Mouse (Mus musculus) liver, embryonic 12.5 days (tissue): ENCODE data around the gene Pak6. TPM values are rescaled to one million over a fixed set of nuclear protein-coding genes. Genes with fewer than 3 reads are reported as not detected.

ENCODE experiments used
- ATAC-seq: fragments of 200-750 bp; cut with Nextera tagmentation; 2 replicates; pipeline ENCODE4 v1.8.0; 2017; ENCODE audit warnings: moderate number of reproducible peaks, mild to moderate bottlenecking, moderate library complexity
- H3K27ac ChIP-seq: fragments of 300-500 bp; sonication (generic); 2 replicates; pipeline ENCODE4 v1.5.1; 2016; ENCODE audit warnings: mild to moderate bottlenecking
- H3K27me3 ChIP-seq: fragments of 300-500 bp; sonication (generic); replicated peaks from 2 replicates; pipeline ENCODE4 v1.6.1; 2016; ENCODE audit warnings: mild to moderate bottlenecking, moderate library complexity
- H3K36me3 ChIP-seq: fragments of 300-500 bp; sonication (generic); 2 replicates; pipeline ENCODE4 v1.6.1; 2016; ENCODE audit warnings: mild to moderate bottlenecking, moderate library complexity
- H3K4me1 ChIP-seq: fragments of 300-500 bp; sonication (generic); 2 replicates; pipeline ENCODE4 v1.6.1; 2016
- H3K4me2 ChIP-seq: fragments of 300-500 bp; sonication (generic); 2 replicates; pipeline ENCODE4 v1.6.1; 2016; ENCODE audit warnings: mild to moderate bottlenecking, moderate library complexity
- H3K4me3 ChIP-seq: fragments of 300-500 bp; sonication (generic); 2 replicates; pipeline ENCODE4 v1.5.1; 2016; ENCODE audit warnings: mild to moderate bottlenecking, moderate library complexity
- H3K9ac ChIP-seq: fragments of 300-500 bp; sonication (generic); 2 replicates; pipeline ENCODE4 v1.6.1; 2016; ENCODE audit warnings: mild to moderate bottlenecking, moderate library complexity
- H3K9me3 ChIP-seq: fragments of 300-500 bp; sonication (generic); replicated peaks from 2 replicates; pipeline ENCODE4 v1.6.1; 2016; ENCODE audit warnings: mild to moderate bottlenecking, moderate library complexity
- WGBS: fragments of 180-500 bp; shearing (Covaris S2); methylation state at CpG from one replicate; pipeline ENCODE4 v1.1.7; 2016; ENCODE audit not compliant: insufficient replicate concordance; 5-methylcytosine and 5-hydroxymethylcytosine counted together
- polyA plus RNA-seq: library from polyadenylated mRNA; unstranded; fragments of >200 nt; fragmentation: Nextera tagmentation; extraction: Ambion mirVana; gene quantifications from 2 replicates; pipeline ENCODE4 v1.2.1, GENCODE M21; 2016

The Pak6 gene
- polyA plus RNA-seq, 1 experiment from 2014 or later, result 1.4 TPM

DNA sequence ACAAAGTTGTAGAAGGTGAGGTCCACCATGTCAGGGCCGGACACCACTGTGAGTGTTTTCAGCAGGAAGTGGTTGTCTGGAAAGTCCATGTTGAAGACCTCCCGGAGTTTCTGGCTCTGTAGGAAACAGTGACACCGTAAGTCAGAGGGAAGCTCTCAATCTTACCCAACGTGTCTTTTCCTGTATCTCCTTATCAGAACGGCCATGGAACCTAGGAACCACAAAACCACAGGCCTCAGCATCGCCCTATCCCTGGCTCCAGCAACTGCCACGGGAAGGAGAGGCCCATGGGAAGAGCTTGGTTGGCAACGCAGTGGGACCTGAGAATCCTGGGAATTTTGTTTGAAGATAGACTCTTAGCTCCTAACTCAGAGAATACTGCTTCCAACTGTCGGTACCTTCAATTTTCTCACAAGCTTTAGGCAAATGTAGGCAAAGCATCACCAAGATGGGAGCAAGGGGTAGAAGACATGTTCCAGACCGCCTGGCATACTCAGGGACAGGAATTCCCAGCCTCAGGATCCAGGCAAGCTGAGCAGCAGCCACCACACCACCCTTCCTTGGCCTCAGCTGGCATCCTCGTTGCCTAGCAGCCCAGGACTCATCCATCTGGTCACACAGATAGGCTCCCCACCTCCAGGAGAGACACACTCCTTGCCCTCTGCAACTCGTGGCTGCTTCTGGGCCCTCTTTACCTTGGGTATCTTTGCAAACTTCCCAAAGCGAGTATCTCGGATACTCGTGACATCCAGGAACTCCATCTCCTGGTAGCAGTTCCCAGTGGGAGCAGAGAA lies 60.8 kb downstream of the Pak6 start:
- Histone ChIP-seq H3K4me2 (no peak overlapping the region), H3K4me3 (no peak overlapping the region), H3K9me3 (no peaks in the 10 kb centered on the region), H3K36me3 (no peaks in the 10 kb centered on the region), H3K4me1 (peaks cover 38% of the 10 kb centered on the region), H3K27ac (no peak overlapping the region), H3K27me3 (peaks cover 45% of the 10 kb centered on the region), H3K9ac (no peak overlapping the region)
- WGBS, result 20% methylated on average over 15 of the region's 15 CpGs
- ATAC-seq, result peak; percentile 55; the same call in 1 of the 2 replicates

GRCm38 (mm10) chr2:118725511-118725910 lies 62.4 kb downstream of the Pak6 start:
- no peak for ATAC-seq
- H3K4me1 ChIP-seq, result peaks cover 41% of the 10 kb centered on the region
- 74% methylated on average over 4 of the region's 4 CpGs for WGBS

DNA sequence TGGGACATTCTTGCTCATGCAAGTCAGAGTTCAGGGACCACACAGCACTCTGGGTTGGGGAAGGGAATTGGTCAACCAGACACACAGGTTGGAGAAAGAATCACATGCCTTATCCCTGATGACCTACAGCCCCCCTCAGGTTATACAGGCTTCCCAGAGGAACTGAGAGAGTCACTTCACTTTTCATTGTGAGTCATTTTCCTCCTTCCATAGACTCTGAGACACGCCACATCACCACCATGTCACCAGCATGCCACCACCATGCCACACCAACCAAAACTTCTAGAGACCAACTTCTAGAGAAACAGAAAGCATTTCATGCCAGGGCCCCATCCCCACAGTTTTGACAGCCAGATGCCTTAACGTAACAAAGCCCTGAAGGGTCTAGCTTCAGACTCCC lies 63.8 kb downstream of the Pak6 start:
- no peaks in the 10 kb centered on the region for H3K9me3 ChIP-seq
- peak overlapping the region; percentile 48; the same call in 1 of the 2 replicates for H3K4me2 ChIP-seq
- H3K27ac ChIP-seq, result no peak overlapping the region
- 0 out of 2 replicates have a peak overlapping the region, but pooled peaks have one; percentile 29 for H3K4me3 ChIP-seq
- peaks cover 66% of the 10 kb centered on the region for H3K27me3 ChIP-seq
- no peak overlapping the region for H3K9ac ChIP-seq
- 50% methylated on average over 2 of the region's 2 CpGs for WGBS
- H3K4me1 ChIP-seq, result peaks cover 44% of the 10 kb centered on the region
- H3K36me3 ChIP-seq, result no peaks in the 10 kb centered on the region
- no peak for ATAC-seq

More at GRCm38 (mm10) chr2:118725511-118725910, 62.4 kb downstream of the Pak6 start:
- Histone ChIP-seq H3K9me3 (no peaks in the 10 kb centered on the region), H3K4me3 (no peak overlapping the region), H3K9ac (no peak overlapping the region), H3K27ac (no peak overlapping the region), H3K27me3 (peaks cover 55% of the 10 kb centered on the region), H3K4me2 (no peak overlapping the region), H3K36me3 (no peaks in the 10 kb centered on the region)

GRCm38 (mm10) chr2:118727911-118728310 lies 64.8 kb downstream of the Pak6 start:
- no peaks in the 10 kb centered on the region for H3K9me3 ChIP-seq
- ATAC-seq, result no peak
- no peak overlapping the region for H3K9ac ChIP-seq
- peaks cover 40% of the 10 kb centered on the region for H3K4me1 ChIP-seq
- H3K27ac ChIP-seq, result peak overlapping the region; percentile 55; the same call in 1 of the 2 replicates
- H3K4me3 ChIP-seq, result peak overlapping the region; percentile 29
- H3K4me2 ChIP-seq, result peak overlapping the region; percentile 48
- H3K36me3 ChIP-seq, result no peaks in the 10 kb centered on the region
- H3K27me3 ChIP-seq, result peaks cover 71% of the 10 kb centered on the region
- WGBS, result 5% methylated on average over 9 of the region's 9 CpGs

DNA sequence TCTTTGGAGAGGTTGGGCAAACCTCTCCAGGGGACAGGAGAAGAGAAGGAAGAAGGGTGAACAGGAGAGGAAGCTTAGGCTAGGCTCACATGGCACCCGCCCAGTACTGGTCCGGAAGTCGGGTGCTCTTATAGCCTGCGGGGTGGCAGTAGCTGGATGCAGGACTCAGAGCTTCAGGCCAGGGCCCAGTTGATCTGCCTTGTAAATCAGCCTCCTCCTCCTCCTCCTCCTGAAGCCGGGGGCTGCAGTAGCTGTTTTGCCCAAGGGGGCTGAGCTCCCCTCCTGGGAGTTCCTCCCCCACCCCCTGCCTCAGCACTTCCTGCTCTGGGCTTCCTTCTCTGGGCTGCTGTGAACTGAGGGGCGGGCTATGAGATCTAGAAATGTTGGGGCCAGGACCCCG lies 65.2 kb downstream of the Pak6 start, which contains the start of gene Plcb2:
Plcb2 (minus strand) TSS at position 102 of the 400 bp plus-strand sequence.
- peak within 1 kb of the TSS; percentile 55 for H3K27ac ChIP-seq

GRCm38 (mm10) chr2:118729194-118729593 lies 66.1 kb downstream of the Pak6 start:
- Histone ChIP-seq H3K9ac (no peak overlapping the region), H3K27me3 (peaks cover 68% of the 10 kb centered on the region), H3K36me3 (no peaks in the 10 kb centered on the region), H3K4me2 (peak overlapping the region; percentile 48; the same call in 1 of the 2 replicates), H3K4me1 (peaks cover 27% of the 10 kb centered on the region), H3K9me3 (no peaks in the 10 kb centered on the region), H3K4me3 (no peak overlapping the region), H3K27ac (peak overlapping the region; percentile 55)
- 13% methylated on average over 4 of the region's 4 CpGs for WGBS
- no peak for ATAC-seq

More for the DNA sequence above, 65.2 kb downstream of the Pak6 start, which contains the start of gene Plcb2:
- peak within 1 kb of the TSS; percentile 48 for H3K4me2 ChIP-seq
- no peaks in the 10 kb centered on the region for H3K36me3 ChIP-seq
- H3K9ac ChIP-seq, result no peak within 1 kb of the TSS
- ATAC-seq, result peak; percentile 39; the same call in 1 of the 2 replicates
- H3K4me3 ChIP-seq, result peak within 1 kb of the TSS; percentile 29
- H3K4me1 ChIP-seq, result peaks cover 36% of the 10 kb centered on the region
- H3K27me3 ChIP-seq, result peaks cover 71% of the 10 kb centered on the region
- WGBS, result 4% methylated on average over 7 of the region's 7 CpGs
- H3K9me3 ChIP-seq, result no peaks in the 10 kb centered on the region

GRCm38 (mm10) chr2:118729816-118730621 lies 66.9 kb downstream of the Pak6 start:
- Histone ChIP-seq H3K9ac (no peak overlapping the region), H3K36me3 (no peaks in the 10 kb centered on the region), H3K9me3 (no peaks in the 10 kb centered on the region), H3K27ac (0 out of 2 replicates have a peak overlapping the region, but pooled peaks have one; percentile 8), H3K4me2 (no peak overlapping the region), H3K4me1 (peaks cover 23% of the 10 kb centered on the region), H3K4me3 (no peak overlapping the region), H3K27me3 (peaks cover 61% of the 10 kb centered on the region)
- 31% methylated on average over 8 of the region's 8 CpGs for WGBS
- no peak for ATAC-seq

DNA sequence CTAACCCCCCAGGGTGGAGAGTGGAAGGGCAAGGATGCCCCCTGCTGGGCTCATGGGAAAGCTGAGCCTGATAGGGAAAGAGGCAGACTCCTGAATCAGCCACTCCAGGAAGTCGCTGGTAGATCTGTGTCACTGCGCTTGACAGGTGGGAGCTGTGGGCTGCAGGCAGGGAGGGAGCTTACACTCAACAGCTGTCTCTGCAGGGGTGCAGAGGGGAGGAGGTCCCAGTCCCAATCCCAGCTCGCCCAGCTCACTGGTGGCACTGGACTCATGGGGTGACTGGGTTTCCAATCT lies 67.5 kb downstream of the Pak6 start:
- H3K36me3 ChIP-seq, result no peaks in the 10 kb centered on the region
- no peak overlapping the region for H3K4me2 ChIP-seq
- H3K27me3 ChIP-seq, result peaks cover 61% of the 10 kb centered on the region
- no peak overlapping the region for H3K27ac ChIP-seq
- no peak for ATAC-seq
- H3K9ac ChIP-seq, result no peak overlapping the region
- 6% methylated on average over 3 of the region's 3 CpGs for WGBS
- H3K9me3 ChIP-seq, result no peaks in the 10 kb centered on the region
- no peak overlapping the region for H3K4me3 ChIP-seq
- peaks cover 23% of the 10 kb centered on the region for H3K4me1 ChIP-seq

- ATAC-seq, result no peak
- WGBS, result 72% methylated on average over 5 of the region's 5 CpGs
- Histone ChIP-seq H3K4me3 (no peak overlapping the region), H3K9ac (no peak overlapping the region), H3K27ac (no peak overlapping the region), H3K4me1 (peaks cover 23% of the 10 kb centered on the region), H3K9me3 (no peaks in the 10 kb centered on the region), H3K27me3 (peaks cover 67% of the 10 kb centered on the region), H3K36me3 (no peaks in the 10 kb centered on the region), H3K4me2 (no peak overlapping the region)
These were observed 68.9 kb downstream of the Pak6 start for GRCm38 (mm10) chr2:118731981-118732380.

DNA sequence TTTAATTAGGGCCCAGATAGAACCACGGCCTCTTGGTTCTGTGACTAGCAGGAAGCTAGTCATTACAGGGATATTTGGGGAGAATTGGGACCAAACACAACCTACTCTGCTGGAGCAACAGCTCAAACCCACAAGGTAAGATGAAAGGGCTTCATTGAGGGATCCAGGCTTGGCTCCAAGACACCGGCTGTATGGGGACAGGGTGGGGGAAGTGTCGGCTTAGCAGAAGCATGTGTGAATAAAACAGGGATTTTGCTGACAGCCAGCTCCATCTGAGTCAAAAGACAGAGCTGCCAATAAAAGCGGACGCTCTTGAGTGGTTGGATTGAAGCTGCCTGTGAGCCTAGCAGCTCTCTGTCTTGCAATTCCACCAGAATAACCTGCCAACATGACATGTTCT lies 70.2 kb downstream of the Pak6 start:
- 69% methylated on average over 5 of the region's 5 CpGs for WGBS
- Histone ChIP-seq H3K4me1 (peaks cover 11% of the 10 kb centered on the region), H3K36me3 (no peaks in the 10 kb centered on the region), H3K4me2 (no peak overlapping the region), H3K9ac (no peak overlapping the region), H3K27me3 (peaks cover 53% of the 10 kb centered on the region), H3K9me3 (no peaks in the 10 kb centered on the region), H3K4me3 (no peak overlapping the region), H3K27ac (no peak overlapping the region)
- ATAC-seq, result no peak

DNA sequence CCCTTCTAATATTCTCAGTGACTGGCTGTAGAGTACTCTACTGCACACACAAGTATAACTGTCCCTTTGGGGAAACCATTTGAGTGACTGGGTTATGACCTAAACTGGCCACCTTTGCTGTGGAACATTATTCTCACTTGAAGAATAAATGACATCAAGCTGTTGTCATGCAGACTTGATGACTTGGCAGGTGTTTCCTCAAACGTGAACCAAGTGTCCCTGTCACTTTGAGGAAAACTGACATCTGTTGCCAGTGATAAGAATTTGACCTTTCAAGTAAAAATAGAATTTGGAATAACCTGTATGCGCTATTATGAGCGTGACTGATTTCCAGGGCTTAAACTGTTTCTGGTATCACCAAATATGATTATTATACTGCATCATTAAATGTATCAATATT lies 77.2 kb downstream of the Pak6 start:
- Histone ChIP-seq H3K4me3 (no peak overlapping the region), H3K9ac (no peak overlapping the region), H3K27me3 (peaks cover 41% of the 10 kb centered on the region), H3K4me2 (no peak overlapping the region), H3K9me3 (no peaks in the 10 kb centered on the region), H3K36me3 (no peaks in the 10 kb centered on the region), H3K4me1 (peaks cover 23% of the 10 kb centered on the region), H3K27ac (no peak overlapping the region)
- ATAC-seq, result no peak
- WGBS, result 31% methylated on average over 3 of the region's 3 CpGs

- peaks cover 25% of the 10 kb centered on the region for H3K4me1 ChIP-seq
- H3K4me2 ChIP-seq, result no peak overlapping the region
- ATAC-seq, result no peak
- WGBS, result 65% methylated on average over 9 of the region's 9 CpGs
- no peak overlapping the region for H3K9ac ChIP-seq
- no peaks in the 10 kb centered on the region for H3K9me3 ChIP-seq
- peaks cover 37% of the 10 kb centered on the region for H3K27me3 ChIP-seq
- H3K4me3 ChIP-seq, result no peak overlapping the region
- no peaks in the 10 kb centered on the region for H3K36me3 ChIP-seq
- no peak overlapping the region for H3K27ac ChIP-seq
These were observed 78.1 kb downstream of the Pak6 start for GRCm38 (mm10) chr2:118741183-118741582.
